Mouse (Mus musculus) midbrain, embryonic 16.5 days (tissue): ENCODE results near the gene Ovca2. TPM values are rescaled to one million over a fixed set of nuclear protein-coding genes. Genes with fewer than 3 reads are reported as not detected.

Source experiments
- ATAC-seq: fragments of 200-750 bp; cut with Nextera tagmentation; 2 replicates; pipeline ENCODE4 v1.8.0; 2017; ENCODE audit warnings: moderate TSS enrichment
- H3K27ac ChIP-seq: fragments of 300-500 bp; sonication (generic); 2 replicates; pipeline ENCODE4 v1.5.1; 2014; ENCODE audit warnings: mild to moderate bottlenecking, low read length, mixed read lengths
- H3K27me3 ChIP-seq: fragments of 300-500 bp; sonication (generic); 2 replicates; pipeline ENCODE4 v1.6.1; 2014; ENCODE audit warnings: low read depth, low read length, mixed read lengths; ENCODE audit not compliant: control insufficient read depth, insufficient read depth
- H3K36me3 ChIP-seq: fragments of 300-500 bp; sonication (generic); 2 replicates; pipeline ENCODE4 v1.6.1; 2014; ENCODE audit warnings: mild to moderate bottlenecking, low read length, moderate library complexity, mixed read lengths; ENCODE audit not compliant: control insufficient read depth, insufficient read depth
- H3K4me1 ChIP-seq: fragments of 300-500 bp; sonication (generic); 2 replicates; pipeline ENCODE4 v1.6.1; 2014; ENCODE audit warnings: mild to moderate bottlenecking, low read length, mixed read lengths; ENCODE audit not compliant: control insufficient read depth, insufficient read depth
- H3K4me2 ChIP-seq: fragments of 300-500 bp; sonication (generic); 2 replicates; pipeline ENCODE4 v1.6.1; 2014; ENCODE audit warnings: mild to moderate bottlenecking, low read length, mixed read lengths
- H3K4me3 ChIP-seq: fragments of 300-500 bp; sonication (generic); 2 replicates; pipeline ENCODE4 v1.5.1; 2014; ENCODE audit warnings: low read depth, mild to moderate bottlenecking, low read length, moderate library complexity, mixed read lengths
- H3K9ac ChIP-seq: fragments of 300-500 bp; sonication (generic); 2 replicates; pipeline ENCODE4 v1.6.1; 2014; ENCODE audit warnings: low read depth, low read length, mixed read lengths
- H3K9me3 ChIP-seq: fragments of 300-500 bp; sonication (generic); replicated peaks from 2 replicates; pipeline ENCODE4 v1.6.1; 2014; ENCODE audit warnings: mild to moderate bottlenecking, low read length, mixed read lengths; ENCODE audit not compliant: control insufficient read depth, poor library complexity, severe bottlenecking
- WGBS: fragments of 180-500 bp; shearing (Covaris S2); extraction: QIAGEN DNeasy Blood & Tissue Kit; methylation state at CpG from one replicate; pipeline ENCODE4 v1.1.7; 2014; 5-methylcytosine and 5-hydroxymethylcytosine counted together
- polyA plus RNA-seq: library from polyadenylated mRNA; unstranded; fragments of >200 nt; fragmentation: Nextera tagmentation; extraction: Ambion mirVana; gene quantifications from 2 replicates; pipeline ENCODE4 v1.2.1, GENCODE M21; 2015

Gene Ovca2
- polyA plus RNA-seq = 13.3 and 14.5 TPM in 2 replicates

GRCm38 (mm10) chr11:75178672-75179208, at the start of gene Ovca2:
Gene Ovca2, minus strand, starts transcription at chr11:75178835.
- 0% methylated on average over 31 of the region's 33 CpGs for WGBS
- no peaks in the 10 kb centered on the region for H3K9me3 ChIP-seq
- peaks cover 19% of the 10 kb centered on the region for H3K4me1 ChIP-seq
- peak within 1 kb of the TSS; percentile 97 for H3K4me2 ChIP-seq
- H3K36me3 ChIP-seq = peaks cover 2% of the 10 kb centered on the region; the same call in 1 of the 2 replicates
- peak; percentile 96 for ATAC-seq
- peak within 1 kb of the TSS; percentile 94 for H3K27ac ChIP-seq
- peaks cover 4% of the 10 kb centered on the region; the same call in 1 of the 2 replicates for H3K27me3 ChIP-seq
- H3K4me3 ChIP-seq = peak within 1 kb of the TSS; percentile 73
- peak within 1 kb of the TSS; percentile 82 for H3K9ac ChIP-seq

DNA sequence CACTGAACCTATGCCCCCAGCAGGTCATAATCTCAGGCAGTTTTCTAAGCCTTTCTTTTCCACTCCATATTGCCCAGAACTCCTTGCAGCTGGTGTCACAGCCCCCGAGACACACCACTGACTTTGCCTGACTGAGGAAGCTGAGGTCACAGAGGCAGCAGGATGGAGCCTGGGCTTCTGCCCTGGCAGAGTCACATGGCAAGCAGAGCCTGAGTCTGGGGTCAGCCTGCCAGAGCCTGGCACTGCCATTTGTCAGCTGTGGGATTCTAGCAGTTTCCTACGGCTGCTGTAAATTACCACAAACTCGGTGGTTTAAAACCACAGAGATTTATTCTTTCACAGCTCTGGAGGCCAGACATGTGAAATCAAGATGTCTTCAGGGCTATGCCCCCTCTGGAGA, 49.0 kb upstream of the Ovca2 start:
- Histone ChIP-seq H3K4me1 (peaks cover 4% of the 10 kb centered on the region; the same call in 1 of the 2 replicates), H3K9me3 (no peaks in the 10 kb centered on the region), H3K36me3 (no peaks in the 10 kb centered on the region), H3K27ac (no peak overlapping the region), H3K4me2 (no peak overlapping the region), H3K4me3 (no peak overlapping the region), H3K9ac (no peak overlapping the region), H3K27me3 (no peaks in the 10 kb centered on the region)
- 77% methylated on average over 3 of the region's 3 CpGs for WGBS
- no peak for ATAC-seq

- no peak overlapping the region for H3K4me2 ChIP-seq
Observed at GRCm38 (mm10) chr11:75224835-75225234, 46.2 kb upstream of the Ovca2 start.

DNA sequence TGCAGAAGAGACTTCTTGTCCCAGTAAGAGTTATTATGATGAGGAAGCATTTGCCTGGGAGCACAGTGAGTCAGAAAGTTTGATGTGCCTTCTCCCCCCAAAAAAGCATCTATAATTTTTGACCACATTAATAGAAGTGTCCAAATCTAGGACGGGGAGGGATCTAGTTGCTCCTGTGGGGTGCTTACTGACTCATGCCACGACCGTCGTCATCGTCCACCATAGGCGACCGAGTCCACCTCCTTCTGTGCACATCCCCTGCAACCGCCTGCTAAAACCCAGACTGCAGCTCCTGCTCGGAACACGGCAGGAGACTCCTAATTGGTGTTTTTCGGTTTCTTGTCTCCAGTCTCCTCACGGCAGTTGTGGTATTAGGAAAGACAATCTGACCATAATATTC, 45.4 kb upstream of the Ovca2 start:
- no peak for ATAC-seq
- WGBS = 77% methylated on average over 12 of the region's 12 CpGs

More at GRCm38 (mm10) chr11:75224835-75225234, 46.2 kb upstream of the Ovca2 start:
- H3K27ac ChIP-seq = no peak overlapping the region
- H3K9ac ChIP-seq = no peak overlapping the region
- 92% methylated on average over 4 of the region's 4 CpGs for WGBS
- no peaks in the 10 kb centered on the region for H3K9me3 ChIP-seq
- H3K4me3 ChIP-seq = no peak overlapping the region
- ATAC-seq = no peak
- H3K4me1 ChIP-seq = peaks cover 6% of the 10 kb centered on the region
- no peaks in the 10 kb centered on the region for H3K27me3 ChIP-seq
- no peaks in the 10 kb centered on the region for H3K36me3 ChIP-seq

GRCm38 (mm10) chr11:75220517-75221145, 42.0 kb upstream of the Ovca2 start:
- no peaks in the 10 kb centered on the region for H3K27me3 ChIP-seq
- no peaks in the 10 kb centered on the region for H3K9me3 ChIP-seq
- no peak overlapping the region for H3K27ac ChIP-seq
- no peaks in the 10 kb centered on the region for H3K36me3 ChIP-seq
- ATAC-seq = no peak
- H3K4me3 ChIP-seq = no peak overlapping the region
- 48% methylated on average over 5 of the region's 6 CpGs for WGBS
- H3K9ac ChIP-seq = no peak overlapping the region
- peaks cover 14% of the 10 kb centered on the region for H3K4me1 ChIP-seq
- H3K4me2 ChIP-seq = no peak overlapping the region

More for the DNA sequence above, 45.4 kb upstream of the Ovca2 start:
- no peak overlapping the region for H3K9ac ChIP-seq
- H3K36me3 ChIP-seq = no peaks in the 10 kb centered on the region
- H3K4me3 ChIP-seq = no peak overlapping the region
- H3K4me2 ChIP-seq = no peak overlapping the region
- peaks cover 6% of the 10 kb centered on the region for H3K4me1 ChIP-seq
- no peak overlapping the region for H3K27ac ChIP-seq
- no peaks in the 10 kb centered on the region for H3K9me3 ChIP-seq
- no peaks in the 10 kb centered on the region for H3K27me3 ChIP-seq

DNA sequence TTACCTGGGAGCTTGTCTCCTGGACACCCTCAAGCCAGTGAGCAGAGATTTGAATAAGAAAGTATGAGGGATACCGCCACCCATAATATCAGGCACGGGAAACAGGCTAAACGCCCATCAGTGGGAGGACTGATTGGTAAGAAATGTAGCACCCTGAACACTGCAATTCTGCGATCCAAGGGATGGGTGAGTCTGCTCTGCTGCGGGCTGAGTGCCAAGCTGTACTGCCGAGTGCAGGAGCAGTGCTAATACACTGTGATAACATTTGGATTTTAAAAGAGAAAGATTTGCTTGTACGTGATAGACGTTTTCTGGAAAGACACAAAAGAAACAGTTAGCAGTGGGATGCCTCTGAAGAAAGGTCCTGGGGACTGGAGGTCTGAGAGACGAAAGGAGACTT, 41.5 kb upstream of the Ovca2 start:
- Histone ChIP-seq H3K36me3 (no peaks in the 10 kb centered on the region), H3K9me3 (no peaks in the 10 kb centered on the region), H3K4me2 (no peak overlapping the region), H3K9ac (no peak overlapping the region), H3K27me3 (no peaks in the 10 kb centered on the region), H3K27ac (no peak overlapping the region), H3K4me3 (no peak overlapping the region), H3K4me1 (peaks cover 19% of the 10 kb centered on the region)
- 22% methylated on average over 9 of the region's 9 CpGs for WGBS
- ATAC-seq = no peak

- peak; percentile 20; the same call in 1 of the 2 replicates for ATAC-seq
- H3K4me1 ChIP-seq = peaks cover 68% of the 10 kb centered on the region
- no peaks in the 10 kb centered on the region for H3K36me3 ChIP-seq
- H3K27ac ChIP-seq = peak overlapping the region; percentile 70
- no peaks in the 10 kb centered on the region for H3K9me3 ChIP-seq
- peak overlapping the region; percentile 62 for H3K9ac ChIP-seq
- WGBS = 19% methylated on average over 10 of the region's 13 CpGs
- no peaks in the 10 kb centered on the region for H3K27me3 ChIP-seq
- H3K4me3 ChIP-seq = peak overlapping the region; percentile 25
- H3K4me2 ChIP-seq = peak overlapping the region; percentile 65
Observed at GRCm38 (mm10) chr11:75214081-75214950, 35.7 kb upstream of the Ovca2 start.

DNA sequence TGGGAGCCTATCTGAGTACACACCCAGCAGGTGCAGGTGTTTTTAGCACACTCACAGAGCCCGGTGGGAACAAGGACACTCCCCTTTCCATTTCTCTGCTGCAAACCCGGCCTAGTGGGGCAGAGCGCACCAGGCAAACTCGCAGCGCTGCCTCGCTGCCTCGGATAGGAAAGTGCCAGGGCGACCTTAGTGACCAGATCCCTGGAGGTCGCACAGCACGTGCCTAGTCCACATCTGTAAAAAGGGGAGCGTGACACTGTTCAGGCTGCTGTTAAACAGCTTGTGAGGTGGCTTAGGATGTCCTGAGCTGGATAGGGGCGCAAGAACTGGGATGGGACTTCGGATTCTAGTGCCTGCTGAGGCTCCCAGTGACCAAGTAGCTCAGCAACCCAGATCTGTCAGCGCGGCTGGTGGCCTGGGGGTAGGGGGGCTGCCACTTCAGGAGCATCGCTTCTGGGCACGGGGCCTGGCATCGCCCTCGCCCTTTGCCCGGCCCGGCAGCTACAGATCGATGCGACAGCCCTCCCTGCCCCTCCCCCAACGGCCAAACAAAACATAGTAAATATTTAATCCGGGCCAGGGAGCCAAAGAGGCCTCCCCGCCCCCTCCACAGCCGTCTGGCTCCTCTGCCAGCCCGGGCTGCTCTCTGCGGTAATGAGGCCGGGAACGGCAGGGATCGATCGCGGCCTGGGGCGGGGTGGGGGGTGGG, 34.9 kb upstream of the Ovca2 start:
- Histone ChIP-seq H3K4me1 (peaks cover 71% of the 10 kb centered on the region), H3K4me2 (peak overlapping the region; percentile 65), H3K9ac (peak overlapping the region; percentile 62), H3K4me3 (peak overlapping the region; percentile 25), H3K36me3 (no peaks in the 10 kb centered on the region), H3K9me3 (no peaks in the 10 kb centered on the region), H3K27me3 (no peaks in the 10 kb centered on the region), H3K27ac (peak overlapping the region; percentile 70)
- WGBS = 3% methylated on average over 35 of the region's 35 CpGs
- peak; percentile 53 for ATAC-seq
